Mouse (Mus musculus): ENCODE results near the gene Slc17a3. TPM values are rescaled to one million over a fixed set of nuclear protein-coding genes. Genes with fewer than 3 reads are reported as not detected.
A peak's percentile ranks its signal among the peaks of the same experiment; 100 is the strongest.

Gene Slc17a3
- total RNA-seq (2021) = not detected

DNA sequence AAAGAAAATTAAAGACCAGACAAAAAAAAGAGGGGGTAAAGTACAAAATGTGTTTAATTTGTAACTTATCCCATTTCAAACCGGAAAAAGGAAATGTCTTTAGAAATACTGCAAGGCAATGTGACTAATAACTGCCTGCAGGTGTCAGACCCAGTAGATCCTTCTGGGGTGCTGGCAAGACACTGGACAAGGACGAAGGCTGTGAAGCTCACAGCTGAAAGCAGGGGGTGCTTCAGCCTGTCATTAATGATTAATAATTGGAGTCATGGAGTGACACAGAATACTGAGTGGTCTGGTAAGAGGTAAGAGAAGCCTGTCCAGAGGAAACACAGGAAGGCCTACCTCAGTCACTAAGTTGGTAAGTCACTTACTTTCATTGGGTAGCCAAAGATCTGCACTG is at the start of gene Slc17a3:
Slc17a3 (plus strand) TSS at position 127 of the 400 bp plus-strand sequence.
- intact Hi-C loops (cut with DNase I) = loop anchor here (5.0 kb wide), 1 partner anchor 108 kb away; no protein-coding TSS in a partner anchor
- DNase-seq = no peak

DNA sequence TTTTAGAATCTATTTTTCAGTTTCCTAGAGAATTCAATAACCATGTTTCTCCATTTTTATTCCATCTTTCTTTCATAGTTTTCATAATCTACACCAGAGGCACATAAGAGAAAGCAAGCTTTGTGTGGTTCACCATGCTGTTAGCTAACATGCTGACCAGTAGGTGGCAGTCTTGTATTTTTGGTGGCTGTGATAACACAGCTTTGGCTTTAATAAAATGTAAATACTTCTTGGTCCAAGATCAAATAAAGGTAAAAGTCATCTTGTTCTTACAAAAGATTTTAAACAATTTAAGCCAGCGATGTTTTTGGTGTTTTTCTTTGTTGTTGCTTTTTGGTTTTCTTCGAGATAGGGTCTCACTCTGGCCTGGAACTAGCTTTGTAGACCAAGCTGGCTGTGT is 46.7 kb upstream of the Slc17a3 start:
- intact Hi-C loops (cut with DNase I) = loop anchor here (5.0 kb wide), 2 partner anchors 95 to 505 kb away; no protein-coding TSS in a partner anchor
- peak; percentile 24 to 35 for DNase-seq

DNA sequence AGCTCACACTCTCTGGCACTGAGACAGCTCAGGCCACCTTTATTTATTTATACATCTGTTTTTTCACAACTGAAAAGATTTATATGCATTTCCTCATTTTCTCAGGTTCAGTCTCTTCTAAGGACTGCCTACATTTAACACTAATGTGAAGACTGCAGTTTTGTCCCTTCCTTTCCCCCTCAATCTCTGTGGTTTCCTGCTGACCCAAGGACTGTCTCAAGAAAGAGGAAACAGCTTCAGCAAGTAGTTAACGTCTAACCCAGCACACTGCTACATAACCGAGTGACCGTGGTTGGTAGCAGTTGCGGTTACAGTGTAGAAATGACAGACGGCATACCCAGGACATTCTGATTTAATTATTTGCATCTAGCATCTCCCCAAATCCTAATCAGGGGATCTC is 39.8 kb upstream of the Slc17a3 start:
- intact Hi-C loops (cut with DNase I) = no loop called here
- no peak for DNase-seq

DNA sequence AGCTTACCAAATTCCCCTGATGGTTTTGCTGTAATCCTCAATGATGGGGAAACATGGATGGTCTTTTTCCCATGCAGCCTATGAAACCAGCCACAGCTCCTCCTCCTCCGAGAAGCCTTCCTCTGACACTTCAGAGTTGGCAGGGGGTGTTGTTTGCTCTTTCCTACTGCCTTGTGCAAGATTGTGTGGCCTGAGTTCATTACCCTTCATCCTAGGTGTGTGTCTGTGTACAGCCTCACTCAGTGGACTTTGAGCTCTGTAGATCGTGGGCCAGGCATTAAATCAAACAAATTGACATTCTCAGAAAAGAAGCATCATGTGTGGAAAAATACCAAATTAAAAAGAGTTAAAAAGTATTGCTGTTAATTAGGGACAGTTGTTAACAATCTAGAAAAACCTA is 34.7 kb upstream of the Slc17a3 start:
- intact Hi-C loops (cut with DNase I) = no loop called here

DNA sequence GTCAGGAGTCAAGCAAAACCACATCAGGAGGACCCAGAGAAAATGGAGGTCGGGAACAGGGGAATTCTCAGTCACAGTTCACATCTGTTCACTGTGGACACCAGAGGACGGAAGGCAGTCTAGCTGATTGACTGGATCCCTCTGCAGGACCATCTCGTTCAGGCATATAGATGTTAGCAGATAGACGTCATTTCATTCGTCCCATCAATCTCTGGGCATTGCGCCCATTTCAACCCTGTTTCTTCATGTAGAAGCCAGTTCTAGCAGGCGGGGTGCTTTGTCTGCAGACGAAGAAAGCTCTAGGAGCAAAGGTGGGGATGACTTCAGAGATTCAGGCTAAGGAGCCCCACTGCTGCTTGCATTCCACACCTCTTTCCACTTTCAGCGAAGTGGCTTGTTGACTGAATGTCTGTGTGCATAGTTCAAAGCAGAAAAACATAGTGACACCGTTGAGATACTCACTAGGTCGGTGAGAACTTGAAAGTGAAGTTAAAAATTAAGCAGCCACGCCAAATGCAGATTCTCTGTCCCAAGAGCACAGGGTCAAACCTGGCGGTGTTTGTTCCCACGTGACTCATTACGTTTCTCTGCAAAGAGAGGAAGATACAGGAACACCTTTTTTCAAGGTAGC is 32.7 kb upstream of the Slc17a3 start, which contains the start of gene Slc17a2:
Slc17a2 (plus strand) TSS at position 572 of the 631 bp plus-strand sequence.
- DNase-seq = no peak
- intact Hi-C loops (cut with DNase I) = no loop called here

More for the DNA sequence above, 34.7 kb upstream of the Slc17a3 start:
- DNase-seq = no peak

DNA sequence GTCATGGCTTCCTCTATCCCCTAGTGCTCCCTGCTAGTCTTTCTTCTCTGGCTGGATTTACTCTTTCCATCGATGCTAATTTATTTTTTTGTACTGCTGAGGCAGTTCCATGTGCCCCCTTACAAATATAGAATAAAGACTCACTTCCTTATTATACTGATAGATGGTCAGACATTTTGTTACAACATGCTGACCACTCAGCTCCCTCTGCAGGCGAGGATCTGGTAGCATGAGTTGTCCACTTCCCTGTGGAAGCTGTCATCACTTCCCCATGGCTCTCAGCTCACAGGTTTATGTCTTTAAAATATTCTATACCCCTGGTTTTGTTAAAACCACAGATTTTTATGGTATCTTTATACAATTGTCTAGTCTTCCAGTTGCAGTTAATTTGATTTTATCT is 23.1 kb upstream of the Slc17a3 start:
- intact Hi-C loops (cut with DNase I) = no loop called here
- no peak for DNase-seq

DNA sequence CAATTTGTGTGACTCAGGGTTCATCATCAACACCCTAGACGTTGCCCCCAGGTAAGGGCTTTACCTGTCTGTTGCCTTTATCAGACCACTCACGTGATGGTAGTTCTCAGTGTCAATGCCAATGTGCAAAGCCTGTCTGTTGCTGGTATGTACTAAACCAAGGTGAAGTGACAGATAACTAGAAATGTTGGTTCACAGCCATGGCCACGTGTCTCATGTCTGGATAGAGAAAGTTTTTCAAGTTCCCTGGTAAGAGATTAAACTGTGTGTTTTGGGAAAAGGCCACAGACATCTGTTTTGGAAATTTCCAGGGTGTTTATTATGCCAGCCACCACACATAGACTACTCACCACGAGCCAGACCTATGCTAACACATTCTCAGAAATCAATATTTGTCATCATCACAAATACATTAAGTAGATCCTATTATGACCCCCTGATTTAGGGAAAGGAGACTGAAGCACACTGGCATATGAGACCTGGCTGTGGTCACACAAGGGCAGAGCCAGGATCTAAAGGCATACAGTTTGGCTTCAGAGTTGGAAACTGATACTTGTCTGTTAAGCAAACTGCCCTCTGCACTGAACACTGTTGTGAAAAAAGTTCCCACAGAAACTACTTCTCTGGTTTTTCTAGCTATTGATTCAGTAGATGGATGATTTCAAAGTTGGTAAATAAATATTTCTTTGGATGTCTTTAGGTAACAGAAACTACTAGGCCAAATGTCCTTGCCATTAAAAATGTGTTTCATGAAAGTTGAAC is 18.9 kb upstream of the Slc17a3 start:
- DNase-seq = no peak
- intact Hi-C loops (cut with DNase I) = no loop called here

DNA sequence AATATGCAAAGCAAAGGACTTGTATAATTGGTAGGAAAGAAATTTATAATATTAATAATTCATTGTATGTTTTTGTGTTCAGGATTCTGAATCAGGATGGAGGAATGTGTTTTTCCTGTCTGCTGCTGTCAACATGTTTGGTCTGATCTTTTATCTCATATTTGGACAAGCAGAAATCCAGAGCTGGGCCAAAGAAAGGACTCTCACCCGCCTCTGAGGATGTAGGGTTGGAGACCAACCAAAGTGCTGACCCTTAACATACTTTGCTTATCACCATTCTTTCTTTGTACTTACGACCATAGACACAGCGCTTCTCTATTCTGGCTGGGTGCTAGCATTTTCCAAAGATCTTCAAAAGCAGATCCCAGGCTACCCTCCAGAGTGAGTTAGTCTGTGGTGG is 17.0 kb upstream of the Slc17a3 start:
- intact Hi-C loops (cut with DNase I) = no loop called here
- DNase-seq = no peak

DNA sequence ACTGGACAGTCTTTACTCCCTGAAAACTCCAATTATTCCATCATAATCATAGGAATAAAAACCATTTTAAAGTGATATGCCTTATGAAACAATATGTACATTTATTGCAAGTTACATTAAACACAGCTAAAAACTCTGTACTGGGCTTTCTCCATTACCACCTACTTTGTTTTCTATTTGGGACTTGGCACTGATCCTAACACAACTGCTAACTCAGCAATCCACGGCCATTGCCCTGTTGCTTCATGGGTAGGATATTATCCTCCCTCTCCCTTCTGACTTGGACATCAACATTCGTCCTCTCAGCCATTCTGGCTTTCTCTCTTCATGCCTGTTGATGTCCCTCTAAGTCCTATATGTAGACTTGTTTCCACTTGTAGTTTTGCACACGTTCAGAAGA is 12.6 kb upstream of the Slc17a3 start:
- intact Hi-C loops (cut with DNase I) = no loop called here

DNA sequence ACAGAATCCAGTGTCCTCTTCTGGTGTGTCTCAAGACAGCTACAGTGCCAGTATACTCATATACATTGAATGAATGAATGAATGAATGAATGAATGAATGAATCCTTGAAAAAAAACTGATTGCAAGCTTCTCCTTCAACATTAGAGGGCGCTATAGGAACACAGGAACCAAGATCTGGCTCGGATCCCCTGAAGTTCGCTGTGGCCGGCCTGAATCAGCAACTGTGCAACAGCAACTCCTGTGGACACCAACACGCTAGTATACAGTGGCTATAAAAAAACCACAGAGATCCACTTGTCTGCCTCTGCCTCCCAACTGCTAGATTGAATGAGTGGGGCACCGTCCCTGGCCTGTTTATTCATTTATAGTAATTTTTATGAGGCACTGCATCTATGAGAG is 6.2 kb upstream of the Slc17a3 start:
- intact Hi-C loops (cut with DNase I) = loop anchor here (2.0 kb wide), 1 partner anchor 464 kb away; no protein-coding TSS in a partner anchor
- peak; percentile 6 to 9 for DNase-seq

More for the DNA sequence above, 12.6 kb upstream of the Slc17a3 start:
- no peak for DNase-seq

DNA sequence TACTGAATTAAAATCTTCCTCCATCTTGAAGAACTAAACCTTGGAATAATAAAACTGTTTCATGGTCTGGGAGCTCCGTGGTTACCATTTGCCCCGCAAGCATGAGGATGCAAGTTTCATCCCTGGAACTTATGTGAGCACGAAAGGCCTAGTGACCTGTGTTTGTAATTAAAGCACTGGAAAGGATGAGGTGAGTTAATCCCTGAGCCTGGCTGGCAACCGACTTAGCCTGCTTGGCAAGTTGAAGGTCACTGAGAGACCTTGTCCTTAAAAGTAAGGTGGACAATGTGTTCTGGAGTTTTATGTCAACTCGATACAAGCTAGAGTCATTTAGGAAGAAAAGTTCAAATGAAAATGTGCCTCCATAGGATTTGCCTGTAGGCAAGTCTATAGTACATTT is 4.4 kb upstream of the Slc17a3 start:
- intact Hi-C loops (cut with DNase I) = loop anchor here (5.0 kb wide), 1 partner anchor 112 kb away; no protein-coding TSS in a partner anchor
- no peak for DNase-seq

DNA sequence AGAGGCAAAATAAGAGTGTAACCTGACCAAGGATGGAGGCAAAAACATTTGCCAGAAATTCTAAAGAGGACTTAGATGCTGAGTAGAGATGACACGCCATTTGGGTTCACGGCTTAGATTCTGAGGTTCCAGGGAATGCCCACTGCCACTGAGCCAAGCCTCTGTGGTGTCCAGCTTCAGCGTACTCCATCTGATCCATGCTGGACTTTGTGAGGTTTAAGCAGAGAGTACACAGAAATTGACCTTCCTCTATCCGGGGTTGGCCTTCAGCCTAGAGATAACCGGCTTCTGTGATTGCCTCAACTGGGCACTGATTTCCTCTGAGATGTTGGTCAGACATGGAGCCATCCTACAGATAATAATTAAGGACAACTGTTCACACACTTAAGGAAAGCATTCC is 2.6 kb upstream of the Slc17a3 start:
- DNase-seq = no peak

DNA sequence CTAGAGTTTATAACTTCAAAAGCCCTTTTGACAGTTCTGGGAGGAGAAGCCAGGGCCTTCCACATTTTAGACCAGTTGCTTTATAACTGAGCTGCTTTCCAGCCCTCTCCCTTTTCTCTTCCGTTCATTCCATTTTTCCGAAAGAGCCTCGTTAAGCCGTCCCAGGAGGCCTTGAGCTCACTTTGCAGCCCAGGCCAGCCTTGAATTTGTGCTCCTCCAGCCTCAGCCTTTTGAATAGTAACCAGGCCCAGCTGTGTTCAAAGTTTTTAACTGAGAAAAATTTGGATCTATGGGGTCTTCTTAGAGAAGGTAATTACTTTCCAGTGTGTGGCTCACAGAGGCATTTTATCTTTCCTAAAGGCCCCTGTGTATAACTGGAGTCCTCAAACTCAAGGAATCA is 6.6 kb downstream of the Slc17a3 start:
- no peak for DNase-seq
- intact Hi-C loops (cut with DNase I) = no loop called here

More for the DNA sequence above, 2.6 kb upstream of the Slc17a3 start:
- intact Hi-C loops (cut with DNase I) = loop anchor here (5.0 kb wide), 1 partner anchor 111 kb away; no protein-coding TSS in a partner anchor

DNA sequence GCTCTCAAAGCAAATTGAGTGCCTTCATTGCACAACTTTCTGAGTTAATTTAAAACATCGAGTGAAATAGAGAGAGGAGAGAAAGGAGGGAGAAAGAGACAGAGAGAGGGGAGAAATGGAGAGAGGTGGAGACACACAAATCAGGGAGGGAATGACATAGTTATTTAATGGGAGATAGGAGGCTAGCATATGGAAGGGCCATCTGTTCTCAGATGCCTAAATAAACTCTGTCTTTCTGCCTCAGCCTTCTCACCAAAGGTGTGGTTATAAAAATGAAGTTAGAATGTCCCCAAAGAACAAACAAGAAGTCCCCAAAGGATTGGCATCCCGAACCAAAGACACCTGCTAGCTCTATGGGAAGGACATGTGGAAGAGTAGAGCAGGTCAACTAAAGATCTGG is 10.1 kb downstream of the Slc17a3 start:
- no peak for DNase-seq
- intact Hi-C loops (cut with DNase I) = no loop called here

DNA sequence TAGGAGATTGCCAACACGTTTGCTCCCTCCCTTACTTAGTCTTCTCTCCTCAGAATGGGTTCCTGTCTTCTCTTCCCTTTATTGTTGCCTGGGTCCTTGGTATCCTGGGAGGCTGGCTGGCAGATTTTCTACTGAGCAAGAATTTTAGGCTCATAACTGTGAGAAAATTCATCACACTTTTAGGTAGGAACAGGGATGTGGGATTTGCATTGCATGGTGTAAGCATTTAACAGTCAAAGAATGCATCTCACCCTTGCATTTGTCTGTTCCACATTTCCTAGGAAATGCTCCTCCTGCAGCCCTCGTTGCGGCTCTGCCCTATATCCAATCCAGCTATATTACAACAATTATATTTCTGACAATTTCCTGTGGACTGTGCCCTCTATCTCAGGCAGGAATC is 17.2 kb downstream of the Slc17a3 start:
- intact Hi-C loops (cut with DNase I) = no loop called here
- no peak for DNase-seq

DNA sequence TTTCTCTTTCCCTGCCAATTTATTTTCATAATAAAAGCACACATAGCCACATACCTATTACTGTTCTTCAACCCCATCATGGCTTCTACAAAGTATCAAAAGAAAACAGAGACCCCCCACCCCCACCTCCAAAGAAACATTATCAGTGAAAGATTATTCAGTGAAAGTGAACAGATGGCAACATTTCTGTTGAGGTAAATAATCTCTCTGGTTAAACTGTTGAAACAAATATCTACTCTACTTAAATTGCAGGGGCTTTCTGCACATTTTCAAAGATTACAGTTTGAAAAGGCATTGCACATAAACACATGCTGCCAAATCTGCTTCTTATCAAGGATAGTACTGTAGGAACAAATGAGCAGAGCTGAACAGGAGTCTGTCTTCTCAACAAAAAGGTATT is 22.6 kb downstream of the Slc17a3 start:
- intact Hi-C loops (cut with DNase I) = no loop called here
- no peak for DNase-seq

DNA sequence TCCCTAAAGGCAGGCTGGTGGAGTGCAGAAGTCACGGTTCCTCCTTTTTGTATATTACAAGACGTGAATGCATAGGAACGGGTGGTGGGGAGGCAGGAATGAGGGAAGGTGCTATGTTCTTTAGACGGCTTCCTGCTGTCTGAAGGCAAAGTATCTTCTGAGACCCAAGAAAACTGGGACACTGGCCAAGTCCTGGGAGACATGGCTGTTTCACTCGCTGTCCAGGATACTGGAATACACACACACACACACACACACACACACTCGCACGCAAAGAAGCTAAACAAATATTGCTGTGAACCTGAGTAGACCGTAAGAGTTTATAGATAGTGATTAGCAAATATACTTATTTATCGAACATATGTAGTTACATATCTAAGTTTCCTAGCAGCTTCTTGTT is 25.5 kb downstream of the Slc17a3 start:
- intact Hi-C loops (cut with DNase I) = no loop called here
- no peak for DNase-seq

DNA sequence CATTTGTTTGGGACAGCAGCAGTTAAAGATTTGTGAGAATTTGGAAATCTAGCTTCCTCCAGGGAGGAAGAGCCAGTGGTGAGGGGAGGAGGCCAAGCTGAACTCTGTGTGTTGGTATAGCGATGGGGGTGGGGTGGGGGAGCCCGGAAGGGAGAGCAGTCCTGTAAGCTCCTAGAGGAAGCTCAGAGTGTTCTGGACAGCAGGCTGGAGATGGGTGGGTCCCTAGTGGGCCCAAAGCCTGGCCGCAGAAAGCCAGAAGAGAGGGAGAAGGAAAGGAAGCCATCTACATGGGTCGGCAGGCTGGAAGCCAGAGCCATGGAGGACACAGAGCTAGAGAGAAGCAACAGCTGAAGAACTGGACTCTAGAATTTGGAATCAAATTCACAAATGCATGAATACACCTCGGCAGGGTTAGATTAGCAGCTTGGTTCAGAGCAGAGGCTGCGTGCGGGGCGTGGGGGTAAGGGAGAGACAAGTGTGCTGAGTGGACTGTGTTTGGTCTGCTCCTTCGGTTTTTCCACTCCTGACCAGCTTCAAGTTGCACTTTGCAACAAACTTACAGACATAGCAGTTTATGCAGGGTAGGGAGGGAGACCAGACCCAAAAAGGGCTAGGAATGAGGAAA is 27.0 kb downstream of the Slc17a3 start:
- intact Hi-C loops (cut with DNase I) = no loop called here
- DNase-seq = peak in 1 of 2 experiments; percentile 6

DNA sequence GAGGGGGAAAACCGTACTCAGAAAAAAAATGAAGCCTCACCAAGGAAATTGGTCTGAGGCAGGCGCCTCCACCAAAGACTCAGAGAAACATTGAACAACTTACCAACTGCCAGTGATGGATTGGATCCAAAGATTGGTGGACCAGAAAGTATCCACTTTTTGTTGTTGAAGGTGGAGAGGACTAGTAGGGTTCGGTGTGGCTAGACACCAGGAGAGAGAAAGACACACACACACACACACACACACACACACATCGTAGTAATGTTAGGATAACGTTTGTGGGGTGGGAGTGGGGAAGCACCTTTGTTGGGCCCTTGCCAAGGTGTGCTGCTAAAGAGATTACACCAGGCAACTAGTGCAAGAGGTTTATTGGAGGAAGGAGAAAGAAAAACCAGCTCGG is 27.8 kb downstream of the Slc17a3 start:
- DNase-seq = no peak
- intact Hi-C loops (cut with DNase I) = no loop called here

DNA sequence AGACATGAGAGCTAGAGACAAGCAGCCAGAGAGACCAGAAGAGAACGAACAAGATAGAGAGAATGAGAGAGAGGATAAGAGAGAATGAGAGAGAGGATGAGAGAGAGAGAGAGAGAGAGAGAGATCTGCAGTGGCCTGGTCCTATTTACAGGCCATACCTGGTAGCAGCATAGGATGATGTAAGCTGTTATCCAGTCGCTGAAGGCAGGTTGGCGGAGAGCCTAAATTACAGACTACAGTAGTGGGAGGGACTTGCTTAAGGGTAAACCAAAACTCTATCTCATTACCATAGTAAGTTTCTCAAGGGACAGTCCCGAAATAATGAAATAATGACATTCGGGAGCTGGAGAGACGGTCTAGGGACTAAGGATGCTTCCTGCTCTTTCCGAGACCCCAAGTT is 28.2 kb downstream of the Slc17a3 start, which contains the start of gene Slc17a1:
Slc17a1 (plus strand) TSS at position 346 of the 400 bp plus-strand sequence.
- no peak for DNase-seq
- intact Hi-C loops (cut with DNase I) = no loop called here

DNA sequence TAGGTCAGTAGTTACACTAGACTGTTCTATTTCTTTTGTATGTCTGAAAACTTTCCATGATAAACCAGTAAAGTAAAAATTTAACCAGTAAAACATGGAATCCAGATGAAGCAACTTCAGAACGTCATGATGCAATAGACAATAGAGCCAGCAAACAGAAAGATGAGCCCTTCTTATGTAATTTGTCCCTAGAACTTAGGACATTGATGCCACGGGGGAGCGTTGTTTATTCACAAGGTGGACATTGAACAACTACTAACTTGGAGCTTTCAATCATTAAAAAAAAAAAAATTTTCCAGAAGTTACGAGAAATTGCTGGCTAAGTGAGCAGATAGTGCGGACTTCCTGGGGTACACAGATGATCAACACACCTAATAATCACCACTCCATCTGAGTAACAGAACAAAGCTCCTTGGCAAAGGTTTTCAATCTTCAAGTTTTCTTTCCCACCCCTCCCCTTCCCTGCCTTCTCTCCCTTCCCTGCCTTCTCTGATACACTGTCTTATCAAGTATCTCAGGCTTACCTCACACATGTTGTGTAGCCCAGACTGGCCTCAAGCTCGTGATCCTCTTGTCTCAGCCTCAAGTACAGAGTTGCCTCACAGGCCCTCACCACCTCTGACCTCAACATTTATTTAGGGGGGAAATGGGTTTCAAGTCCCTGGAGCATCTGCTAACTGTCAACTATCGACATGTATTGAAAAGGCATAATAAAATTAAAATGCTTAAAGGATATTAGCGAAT is 29.7 kb downstream of the Slc17a3 start:
- no peak for DNase-seq
- intact Hi-C loops (cut with DNase I) = no loop called here
